Mouse (Mus musculus) bone marrow, adult 2 months (tissue): ENCODE results near the gene Prdx4. TPM values are rescaled to one million over a fixed set of nuclear protein-coding genes. Genes with fewer than 3 reads are reported as not detected.
A peak's percentile ranks its signal among the peaks of the same experiment; 100 is the strongest.
"Not testable (repeated sequence)": the region's sequence is repeated elsewhere in the genome, so short reads cannot be mapped to it uniquely, and the experiment has no call there.

Experiments
- H3K27ac ChIP-seq: fragments of 200-500 bp; 2 replicates; pipeline ENCODE4 v1.5.1; 2012; ENCODE audit warnings: low read depth, mild to moderate bottlenecking, control low read depth, inconsistent platforms, low read length; ENCODE audit not compliant: control insufficient read depth, poor library complexity, insufficient read depth
- H3K4me1 ChIP-seq: fragments of 200-500 bp; 2 replicates; pipeline ENCODE4 v1.6.1; 2011; ENCODE audit warnings: low read length; ENCODE audit not compliant: control insufficient read depth, insufficient read depth
- H3K4me3 ChIP-seq: fragments of 200-500 bp; replicated peaks from 2 replicates; pipeline ENCODE3; 2011; ENCODE audit warnings: mild to moderate bottlenecking, low read depth, low read length, control low read depth; ENCODE audit not compliant: control insufficient read depth
- CTCF ChIP-seq: fragments of 200-500 bp; IDR thresholded peaks from 2 replicates; pipeline ENCODE4 v1.5.1; 2011; ENCODE audit warnings: low read length, control low read depth; ENCODE audit not compliant: control insufficient read depth, insufficient read depth
- POLR2A ChIP-seq: fragments of 200-500 bp; IDR thresholded peaks from 2 replicates; pipeline ENCODE4 v1.6.1; 2011; ENCODE audit warnings: low read depth, mild to moderate bottlenecking, control low read depth, low read length, borderline replicate concordance; ENCODE audit not compliant: control insufficient read depth
- WGBS: fragments of 180-500 bp; shearing (Covaris S2); methylation state at CpG from one replicate; pipeline ENCODE4 v1.1.7; 2018; 5-methylcytosine and 5-hydroxymethylcytosine counted together
- polyA plus RNA-seq: library from polyadenylated mRNA; stranded (reverse); fragments of >200 nt; gene quantifications from 2 replicates; pipeline ENCODE4 v1.2.4, GENCODE M21; 2011; ENCODE audit warnings: low replicate concordance; ENCODE audit not compliant: missing spikeins, insufficient read depth, insufficient read length

Gene Prdx4
- 14.2 and 27.3 TPM in 2 replicates for polyA plus RNA-seq

GRCm38 (mm10) chrX:155340654-155341053, at the start of gene Prdx4:
Prdx4 (minus strand) TSS chrX:155340754.
- H3K4me1 ChIP-seq = no peaks in the 10 kb centered on the region
- no peak for TF ChIP-seq POLR2A
- no peak for TF ChIP-seq CTCF
- H3K27ac ChIP-seq = no peak within 1 kb of the TSS
- no peak within 1 kb of the TSS for H3K4me3 ChIP-seq

GRCm38 (mm10) chrX:155376538-155376937, 36.0 kb upstream of the Prdx4 start:
- no peak for TF ChIP-seq POLR2A
- peak; percentile 39 for TF ChIP-seq CTCF
- H3K27ac ChIP-seq = no peak overlapping the region
- H3K4me1 ChIP-seq = no peaks in the 10 kb centered on the region
- WGBS = 20% methylated on average over 2 of the region's 2 CpGs
- H3K4me3 ChIP-seq = no peak overlapping the region

GRCm38 (mm10) chrX:155375458-155375857, 34.9 kb upstream of the Prdx4 start:
- no peak overlapping the region for H3K27ac ChIP-seq
- TF ChIP-seq POLR2A (no peak), CTCF (no peak)
- 9% methylated on average over 1 of the region's 1 CpGs for WGBS
- no peaks in the 10 kb centered on the region for H3K4me1 ChIP-seq
- no peak overlapping the region for H3K4me3 ChIP-seq

- not testable (repeated sequence) for H3K27ac ChIP-seq, H3K4me1 ChIP-seq, H3K4me3 ChIP-seq
- WGBS = 54% methylated on average over 3 of the region's 3 CpGs
These were observed 29.6 kb upstream of the Prdx4 start for GRCm38 (mm10) chrX:155370110-155370509.

GRCm38 (mm10) chrX:155365095-155365494, 24.5 kb upstream of the Prdx4 start:
- Histone ChIP-seq H3K4me1 (no peaks in the 10 kb centered on the region), H3K27ac (no peak overlapping the region), H3K4me3 (no peak overlapping the region)
- 55% methylated on average over 2 of the region's 2 CpGs for WGBS
- no peak for TF ChIP-seq CTCF
- no peak for TF ChIP-seq POLR2A

GRCm38 (mm10) chrX:155346249-155346648, 5.7 kb upstream of the Prdx4 start:
- no peak for TF ChIP-seq POLR2A
- TF ChIP-seq CTCF = no peak
- Histone ChIP-seq H3K27ac (no peak overlapping the region), H3K4me3 (no peak overlapping the region), H3K4me1 (no peaks in the 10 kb centered on the region)
- 75% methylated on average over 2 of the region's 2 CpGs for WGBS

- peak overlapping the region; percentile 86 for H3K4me3 ChIP-seq
- TF ChIP-seq POLR2A (peak; percentile 27; the same call in 1 of the 2 replicates), CTCF (no peak)
- H3K4me1 ChIP-seq = no peaks in the 10 kb centered on the region
- peak overlapping the region; percentile 74 for H3K27ac ChIP-seq
- 9% methylated on average over 48 of the region's 49 CpGs for WGBS
These were observed 2.4 kb downstream of the Prdx4 start for GRCm38 (mm10) chrX:155337905-155338721.

- Histone ChIP-seq H3K27ac (no peak overlapping the region; the same call in 1 of the 2 replicates), H3K4me3 (peak overlapping the region; percentile 86), H3K4me1 (no peaks in the 10 kb centered on the region)
- 16% methylated on average over 7 of the region's 7 CpGs for WGBS
- TF ChIP-seq CTCF = no peak
- no peak for TF ChIP-seq POLR2A
These were observed 3.0 kb downstream of the Prdx4 start for GRCm38 (mm10) chrX:155337567-155337904.

- H3K4me3 ChIP-seq = no peak overlapping the region
- H3K27ac ChIP-seq = no peak overlapping the region
- peak; percentile 33 for TF ChIP-seq CTCF
- TF ChIP-seq POLR2A = no peak
- no peaks in the 10 kb centered on the region for H3K4me1 ChIP-seq
- 29% methylated on average over 4 of the region's 4 CpGs for WGBS
These were observed 22.5 kb downstream of the Prdx4 start for GRCm38 (mm10) chrX:155318005-155318404.
